Mouse (Mus musculus): ENCODE data around the gene Zfp652.

DNA sequence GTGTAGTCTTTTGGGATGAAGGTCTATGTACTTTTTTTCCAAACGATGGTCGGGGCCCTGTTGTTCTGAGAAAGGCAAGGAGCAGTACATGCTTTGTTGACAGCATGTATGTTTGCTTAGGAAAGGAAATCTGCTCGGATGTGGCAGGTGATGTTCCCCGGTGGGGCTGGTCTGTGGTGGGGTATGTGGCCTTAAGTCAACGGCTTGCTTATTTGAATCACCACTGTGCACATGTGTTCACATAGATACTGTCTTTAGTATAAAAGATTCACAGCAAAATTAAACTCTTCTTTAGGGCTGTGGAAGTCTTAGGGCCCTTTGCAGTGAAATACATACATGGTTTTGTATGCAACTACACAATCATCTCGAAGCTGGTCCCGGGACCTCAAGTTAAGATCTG is 1.9 kb downstream of the Zfp652 start:
- TF ChIP-seq POLR2A (IDR thresholded peaks at IDR 0.05; ENCODE audit: borderline replicate concordance, extremely low read depth, low read depth, low read length), result no peak
- no peak for TF ChIP-seq CTCF (IDR thresholded peaks at IDR 0.05; ENCODE audit: insufficient read depth, low read length)

Data from lung, adult 2 months (tissue).